Mouse (Mus musculus): ENCODE data around the gene Hes7. TPM values are rescaled to one million over a fixed set of nuclear protein-coding genes. Genes with fewer than 3 reads are reported as not detected.
"Not testable (repeated sequence)": the region's sequence is repeated elsewhere in the genome, so short reads cannot be mapped to it uniquely, and the experiment has no call there.

The Hes7 gene
- total RNA-seq, 2 experiments from 2014 or later = not detected

DNA sequence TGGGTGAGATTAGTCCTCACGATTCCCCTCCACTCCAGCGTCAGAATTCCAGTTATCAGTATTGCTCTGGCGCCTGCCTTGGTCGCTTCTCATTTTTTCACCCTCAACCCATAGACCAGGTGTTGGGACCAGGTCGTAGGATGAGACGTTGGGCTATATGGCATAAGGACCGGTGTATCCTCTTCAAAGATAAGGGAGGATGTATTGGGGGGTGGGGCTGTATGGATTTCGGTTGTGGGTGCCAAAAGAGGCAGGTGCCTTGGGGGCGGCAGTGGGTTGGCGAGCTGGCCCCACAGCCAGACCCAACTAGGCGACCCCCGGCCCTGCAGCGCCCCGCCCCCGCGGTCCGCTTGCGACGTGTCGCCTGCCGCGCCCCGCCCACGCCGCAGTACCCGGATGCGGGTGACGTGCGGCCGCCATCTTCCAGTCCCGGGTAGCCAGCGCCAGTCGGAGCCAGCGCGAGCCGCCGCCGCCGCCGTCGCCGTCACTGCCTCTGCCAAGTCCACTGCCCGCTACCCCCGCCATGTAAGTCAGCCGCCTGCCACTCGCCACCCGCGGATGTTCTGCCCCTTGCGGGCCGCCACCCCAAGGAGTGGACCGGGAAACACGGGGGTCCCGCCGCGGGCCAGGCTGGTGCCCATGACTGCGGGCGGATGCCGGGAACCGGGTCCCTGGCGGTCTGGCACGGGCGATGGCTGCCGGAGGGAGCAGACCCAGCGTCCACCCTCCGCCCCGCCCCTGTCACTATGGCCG is 31.9 kb upstream of the Hes7 start, which contains the start of gene Vamp2:
Gene Vamp2 (plus strand): TSS at position 388 of the 753 bp plus-strand sequence.
- DNase-seq = peak; percentile 94

DNA sequence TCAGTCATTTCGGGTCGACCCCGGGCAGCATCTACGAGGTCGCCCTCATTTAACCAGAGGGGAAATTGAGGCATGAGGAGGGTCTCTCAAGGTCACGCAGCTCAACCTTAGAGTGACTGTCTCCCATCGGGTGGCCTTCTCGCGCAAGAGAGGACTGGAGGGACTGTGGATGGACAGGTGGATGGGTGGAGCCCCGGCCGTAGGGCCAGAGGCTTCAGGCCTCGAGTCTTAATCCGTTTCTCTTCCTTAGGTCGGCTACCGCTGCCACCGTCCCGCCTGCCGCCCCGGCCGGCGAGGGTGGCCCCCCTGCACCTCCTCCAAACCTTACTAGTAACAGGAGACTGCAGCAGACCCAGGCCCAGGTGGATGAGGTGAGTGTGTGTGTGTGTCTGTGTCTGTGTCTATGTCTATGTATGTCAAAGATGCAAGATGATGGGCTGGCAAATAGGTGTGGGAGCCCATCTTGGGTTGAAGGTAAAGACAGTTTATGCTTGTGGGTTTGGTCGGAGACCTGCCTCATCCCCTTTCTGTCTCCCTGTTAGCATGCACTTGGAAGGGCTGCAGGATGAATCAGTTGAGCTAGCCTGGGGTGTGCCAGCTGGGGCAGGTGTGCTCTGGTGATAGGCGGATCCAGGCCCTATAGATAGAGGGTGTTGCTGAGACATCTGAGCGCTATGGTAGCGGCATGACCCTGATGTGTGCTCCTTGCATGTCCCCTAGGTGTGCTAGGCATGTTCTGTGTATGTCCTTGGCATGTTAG is 31.2 kb upstream of the Hes7 start:
- no peak for DNase-seq

DNA sequence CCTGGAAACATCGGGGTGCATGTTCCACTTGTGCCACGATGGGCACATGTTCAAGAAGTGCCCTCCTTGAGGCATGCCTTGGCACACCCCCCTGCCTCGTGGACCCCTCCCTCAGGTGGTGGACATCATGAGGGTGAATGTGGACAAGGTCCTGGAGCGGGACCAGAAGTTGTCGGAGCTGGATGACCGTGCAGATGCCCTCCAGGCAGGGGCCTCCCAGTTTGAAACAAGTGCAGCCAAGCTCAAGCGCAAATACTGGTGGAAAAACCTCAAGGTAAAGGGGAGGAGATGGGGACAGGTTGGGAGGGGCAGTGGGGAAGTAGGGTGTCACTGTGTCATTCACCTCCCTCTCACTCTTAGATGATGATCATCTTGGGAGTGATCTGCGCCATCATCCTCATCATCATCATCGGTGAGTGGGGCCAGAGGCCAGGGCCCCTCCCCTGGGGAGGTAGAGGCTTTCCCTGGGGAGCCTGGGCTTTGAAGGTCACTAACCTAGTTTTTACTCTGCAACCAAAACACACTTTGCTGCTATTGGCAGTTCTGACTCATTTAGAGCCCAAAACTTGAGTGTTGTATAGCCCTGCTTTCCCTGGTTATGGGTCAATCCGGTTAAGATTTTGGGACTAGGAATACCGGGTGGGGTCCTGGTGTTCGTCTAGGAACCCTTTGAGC is 30.5 kb upstream of the Hes7 start:
- no peak for DNase-seq

DNA sequence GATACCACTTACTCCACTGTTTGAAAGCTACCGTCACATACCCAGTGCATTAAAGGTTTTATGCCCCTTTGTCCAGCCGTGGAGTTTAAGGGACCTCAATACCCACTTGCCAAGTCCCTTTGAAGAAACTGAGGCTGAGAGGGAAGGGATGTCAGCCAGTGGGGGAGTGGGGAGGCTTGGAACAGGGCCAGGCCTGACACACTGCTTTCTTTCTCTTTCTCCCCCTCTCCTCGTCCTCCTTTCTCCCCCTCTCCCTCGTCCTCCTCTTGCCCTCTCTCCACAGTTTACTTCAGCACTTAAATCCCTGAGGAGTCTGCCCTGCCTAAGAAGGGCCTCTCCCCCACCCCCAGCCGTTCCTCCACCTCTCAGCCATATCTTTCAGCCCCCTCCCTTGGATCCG is 29.8 kb upstream of the Hes7 start:
- peak; percentile 17 for DNase-seq

DNA sequence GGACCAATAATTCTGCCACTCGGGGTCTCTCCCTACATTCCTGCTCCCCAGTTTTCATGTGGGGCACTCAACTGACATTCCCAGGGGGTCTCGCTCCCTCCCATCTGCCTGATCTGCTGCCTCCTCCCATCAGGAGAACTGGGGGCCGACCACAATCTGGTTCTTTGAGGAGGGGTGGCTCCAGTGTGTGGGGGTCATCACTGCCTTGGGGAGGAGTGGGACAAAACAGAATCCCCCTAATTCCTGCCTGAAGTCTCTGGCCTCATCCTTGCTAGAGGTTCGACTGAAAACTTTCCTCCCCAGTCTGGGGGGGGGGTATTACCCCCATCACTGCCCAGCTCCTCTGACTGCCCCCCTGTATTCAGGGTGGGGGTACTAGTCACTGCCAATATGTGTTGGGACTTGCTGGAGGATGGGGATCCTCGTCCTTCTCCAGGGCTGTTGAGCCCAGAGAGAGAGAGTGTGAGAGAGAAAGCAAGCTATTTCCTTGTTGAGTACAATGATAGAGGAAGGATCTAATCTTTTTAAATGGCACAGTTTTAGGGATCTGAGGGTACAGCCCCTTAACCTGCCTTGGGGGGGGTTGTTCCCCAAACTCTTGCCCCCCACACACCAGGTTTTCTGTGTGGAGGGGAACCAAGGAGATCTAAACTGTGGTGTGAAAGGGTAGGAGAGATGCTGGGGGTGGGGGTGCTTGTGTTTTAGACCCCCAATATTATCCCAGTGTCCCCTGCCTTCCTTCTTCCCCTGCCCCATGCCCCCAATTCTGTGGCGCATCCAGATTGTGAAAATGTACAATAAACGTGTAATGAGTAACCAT is 28.4 kb upstream of the Hes7 start:
- no peak for DNase-seq

DNA sequence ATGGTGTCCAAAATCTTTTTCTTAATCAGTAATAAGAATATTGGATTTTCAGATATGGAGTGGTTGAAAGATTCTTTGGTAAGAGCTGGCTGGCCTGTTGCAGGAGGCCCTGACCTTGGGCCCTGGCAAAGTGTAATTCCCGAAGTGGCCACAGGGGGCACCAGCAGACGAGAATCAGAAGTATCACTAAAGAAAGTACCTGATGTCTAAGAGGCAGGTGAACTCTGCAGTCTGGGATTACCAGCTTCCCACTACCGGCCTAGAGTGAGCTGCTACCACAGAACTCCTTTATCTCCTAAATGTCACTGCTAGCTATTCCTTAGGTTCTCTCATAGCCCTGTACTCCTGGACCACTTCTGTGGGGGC is 27.8 kb upstream of the Hes7 start:
- peak; percentile 91 for DNase-seq

DNA sequence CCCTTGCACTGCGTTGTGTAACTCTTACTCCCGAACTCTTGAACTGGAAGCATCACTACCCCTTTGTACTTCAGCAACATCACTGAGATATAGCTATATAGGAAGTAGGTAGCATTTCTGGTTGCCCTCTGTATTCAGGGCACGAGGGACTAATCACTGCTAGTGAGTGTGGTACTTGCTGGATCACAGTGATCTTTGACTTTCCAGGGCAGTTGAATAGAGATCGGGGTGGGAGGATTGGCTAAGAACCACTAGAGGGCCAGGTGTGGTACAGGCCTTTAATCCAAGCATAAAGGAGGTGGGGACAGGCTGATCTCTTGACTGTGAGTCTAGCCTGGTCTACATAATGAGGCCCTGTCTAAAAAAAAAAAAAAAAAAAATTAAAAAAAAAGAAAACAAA is 27.3 kb upstream of the Hes7 start:
- no peak for DNase-seq

DNA sequence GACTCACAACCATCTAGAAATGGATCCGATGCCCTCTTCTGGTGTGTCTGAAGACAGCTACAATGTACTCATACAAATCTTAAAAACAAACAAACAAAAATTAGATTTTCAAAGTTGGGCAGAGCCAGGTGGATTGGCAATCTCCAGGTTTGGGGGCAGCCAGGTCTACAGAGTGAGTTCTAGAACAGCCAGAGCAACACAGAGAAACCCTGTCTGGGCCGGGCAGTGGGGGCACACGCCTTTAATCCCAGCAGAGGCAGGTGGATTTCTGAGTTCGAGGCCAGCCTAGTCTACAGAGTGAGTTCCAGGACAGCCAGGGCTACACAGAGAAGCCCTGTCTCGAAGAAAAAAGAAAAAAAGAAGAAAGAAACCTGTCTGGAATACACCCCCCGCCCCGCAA is 26.3 kb upstream of the Hes7 start:
- not testable (repeated sequence) for DNase-seq

DNA sequence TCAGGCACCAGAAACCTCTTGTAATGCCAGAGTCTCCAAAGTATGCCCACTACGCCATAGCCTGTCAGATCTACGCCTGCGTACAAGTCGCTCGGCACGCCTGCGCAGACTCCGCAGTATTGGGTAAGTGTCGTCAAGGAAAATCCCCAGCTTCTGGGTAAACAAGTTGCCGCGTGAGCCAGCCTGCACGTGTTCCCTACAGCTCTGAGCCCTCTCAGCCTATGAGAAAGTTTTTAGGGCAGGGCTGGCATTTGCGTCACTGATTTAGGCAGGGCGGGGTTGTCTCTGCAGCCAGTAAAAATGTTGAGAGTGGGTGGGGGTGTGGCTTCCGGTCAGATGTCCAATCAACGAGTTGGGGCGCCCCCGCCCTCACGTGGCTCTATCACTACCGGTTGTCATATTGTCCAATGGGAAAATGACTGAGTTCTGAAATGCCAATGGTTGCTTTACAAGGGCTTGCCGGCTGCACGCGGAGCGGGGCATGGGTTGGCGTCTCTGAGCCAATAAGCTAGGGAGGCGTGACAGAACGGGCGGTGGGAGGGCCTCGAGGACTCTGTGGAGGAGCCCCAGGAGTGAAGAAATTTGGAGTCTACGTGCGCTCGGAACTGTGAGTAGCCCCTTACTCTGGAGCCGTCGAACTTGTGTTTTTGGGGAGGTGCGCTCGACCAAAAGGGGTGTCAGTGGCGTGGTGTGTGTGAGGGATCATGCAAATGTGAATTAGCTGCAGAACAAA is 25.3 kb upstream of the Hes7 start, which contains the start of gene Per1:
Gene Per1 (plus strand): TSS at position 521 of the 733 bp plus-strand sequence.
- peak; percentile 93 for DNase-seq

DNA sequence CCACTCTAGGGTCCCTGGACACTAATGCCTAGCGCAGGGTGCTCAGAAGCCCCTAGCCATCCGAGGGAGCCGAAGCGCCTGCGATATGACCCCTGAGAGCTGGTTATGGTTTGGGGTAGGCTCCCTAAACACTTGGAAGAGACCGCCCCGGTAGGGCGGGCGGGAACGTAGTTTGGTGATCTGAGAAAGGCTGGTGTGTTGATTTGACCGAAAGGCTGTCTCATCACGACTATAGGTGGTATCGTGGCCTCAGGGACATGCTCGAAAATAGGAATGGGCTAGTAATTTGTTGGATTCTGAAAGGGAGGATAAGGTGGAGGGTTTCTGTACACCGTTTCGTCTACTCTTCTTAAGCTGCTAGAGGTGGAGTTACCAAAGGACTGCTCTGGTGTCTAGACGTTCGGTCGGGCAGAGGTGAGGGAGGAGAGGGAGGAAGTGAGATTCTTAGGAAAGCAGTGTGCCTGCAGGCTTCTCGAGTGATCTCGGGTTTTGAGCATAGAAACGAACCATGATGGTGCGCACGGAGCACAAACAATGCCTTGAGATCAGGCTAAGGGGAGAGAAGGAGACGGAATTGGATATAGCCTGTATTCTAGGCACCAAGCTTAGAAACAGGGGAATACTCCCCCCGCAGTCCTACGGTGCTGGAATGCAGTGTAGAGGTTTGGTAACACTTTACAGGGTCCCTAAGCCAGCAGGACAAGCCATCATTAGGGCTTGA is 24.5 kb upstream of the Hes7 start:
- no peak for DNase-seq

DNA sequence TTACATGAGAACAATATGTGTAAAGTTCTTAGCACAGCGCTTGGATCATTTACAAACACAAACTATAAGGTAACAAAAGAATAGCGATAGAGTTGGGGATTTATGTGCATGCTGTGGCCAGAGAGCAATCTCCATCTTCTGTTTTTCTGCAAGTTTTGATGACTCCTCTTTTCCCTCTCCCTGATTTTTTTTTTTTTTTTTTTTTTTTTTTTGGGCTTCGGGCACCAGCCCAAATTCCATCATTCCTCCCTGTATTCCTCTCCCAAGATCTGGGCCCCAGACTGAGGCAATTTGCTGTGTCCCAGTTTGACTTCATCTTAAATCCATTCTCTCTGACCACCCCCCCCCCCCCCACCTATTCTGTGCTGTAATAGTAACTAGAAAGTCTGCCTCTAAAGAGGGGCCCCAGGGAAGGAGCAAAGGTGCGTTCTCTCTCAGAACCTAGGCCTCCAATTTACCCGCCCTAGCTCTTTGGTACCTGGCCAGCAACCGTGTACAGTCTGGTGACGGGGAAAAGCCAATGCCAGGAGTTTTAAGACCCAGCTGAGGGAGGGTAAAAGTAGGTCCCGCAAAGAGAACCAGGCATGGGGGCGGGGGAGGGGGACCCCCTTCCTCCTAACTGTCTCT is 23.7 kb upstream of the Hes7 start:
- DNase-seq = no peak

DNA sequence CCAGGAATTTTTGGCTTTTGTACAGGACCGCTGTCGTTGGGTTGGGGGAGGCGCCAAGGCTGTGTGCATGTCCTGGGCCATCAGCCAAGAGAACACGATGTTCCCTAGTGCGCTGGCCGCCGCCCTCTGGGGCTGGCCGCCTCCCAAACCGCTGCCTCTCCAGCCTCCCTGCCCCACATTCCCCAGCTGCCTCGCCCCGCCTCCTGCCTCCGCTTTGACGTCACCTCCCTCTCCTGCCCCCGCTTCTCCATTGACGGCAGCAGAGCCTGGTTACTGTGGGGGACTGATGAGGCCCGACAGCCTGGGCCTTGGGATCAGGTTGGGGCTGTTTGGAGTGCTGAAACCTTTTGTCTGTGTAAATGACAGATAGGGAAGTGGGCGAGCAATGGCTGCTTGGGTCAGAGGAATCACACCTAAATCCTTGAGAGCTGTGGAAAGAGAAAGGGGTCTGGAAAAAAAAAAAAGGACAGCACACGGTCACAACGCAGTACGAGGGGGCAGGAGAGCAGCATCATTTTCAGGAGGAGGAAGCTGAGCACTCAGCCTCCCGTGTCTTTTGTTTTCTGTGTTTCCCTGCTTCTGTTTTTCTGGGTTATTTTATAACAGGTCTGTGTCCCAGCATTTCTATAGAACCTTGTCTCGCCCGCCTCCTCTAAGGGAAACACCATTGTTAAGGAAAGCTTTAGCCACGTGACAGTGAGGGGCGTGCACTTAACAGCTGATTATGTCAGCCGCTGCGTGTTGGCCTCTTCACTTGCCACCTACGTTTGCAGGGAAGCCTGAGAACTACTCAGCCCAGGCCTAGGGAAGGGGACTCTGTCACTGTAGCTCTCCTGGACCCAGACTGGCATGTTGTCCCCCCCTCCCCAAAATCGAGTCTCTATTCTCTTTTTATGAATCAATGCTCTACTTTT is 23.0 kb upstream of the Hes7 start:
- DNase-seq = peak; percentile 100

DNA sequence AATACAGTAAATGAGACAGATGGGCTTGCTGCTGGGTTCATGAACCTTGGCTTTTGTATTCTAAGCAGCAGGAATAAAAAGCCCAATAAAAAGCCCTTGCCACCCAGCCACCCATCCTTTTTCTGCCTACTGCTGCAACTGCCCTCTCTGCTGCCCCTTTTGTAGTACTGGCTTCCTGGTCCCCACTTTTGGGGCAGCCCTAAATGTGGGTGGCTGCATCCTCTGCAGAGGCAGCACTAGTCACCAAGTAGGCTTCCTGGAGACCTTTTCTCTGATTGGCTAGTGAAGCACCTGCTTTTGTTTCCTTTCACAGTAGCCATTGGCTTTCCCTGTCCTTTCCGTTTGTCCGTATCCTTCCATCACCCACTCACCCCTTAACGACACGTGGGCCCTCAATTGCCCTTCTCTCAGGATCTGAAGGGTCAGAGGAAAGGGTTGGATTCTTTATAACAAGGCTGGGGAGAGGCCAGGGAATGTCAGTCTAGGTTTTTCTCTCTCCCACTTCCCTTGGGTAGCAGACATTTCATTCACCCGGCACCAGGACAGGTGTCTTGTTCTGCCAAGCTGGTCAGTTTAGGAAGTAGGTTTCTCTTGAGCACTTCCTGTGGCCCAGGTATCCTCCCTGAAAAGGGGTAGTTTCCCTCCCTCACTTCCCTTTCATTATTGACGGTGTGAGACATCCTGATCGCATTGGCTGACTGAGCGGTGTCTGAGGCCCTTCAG is 22.0 kb upstream of the Hes7 start:
- peak; percentile 20 for DNase-seq

DNA sequence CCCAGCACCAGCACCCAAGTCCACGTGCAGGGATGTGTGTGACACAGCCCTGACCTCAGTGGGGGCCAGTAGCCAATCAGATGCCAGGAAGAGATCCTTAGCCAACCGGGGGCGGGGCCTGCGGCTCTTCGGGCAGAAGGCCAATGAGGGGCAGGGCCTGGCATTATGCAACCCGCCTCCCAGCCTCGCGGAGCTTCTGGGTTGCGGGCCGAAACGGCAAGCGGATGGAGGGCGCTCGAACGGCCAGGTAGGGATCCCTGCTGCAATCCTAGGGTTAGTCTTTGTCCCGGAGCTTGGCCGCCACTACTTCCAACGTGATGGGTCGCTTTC is 21.5 kb upstream of the Hes7 start:
- DNase-seq = peak; percentile 94

DNA sequence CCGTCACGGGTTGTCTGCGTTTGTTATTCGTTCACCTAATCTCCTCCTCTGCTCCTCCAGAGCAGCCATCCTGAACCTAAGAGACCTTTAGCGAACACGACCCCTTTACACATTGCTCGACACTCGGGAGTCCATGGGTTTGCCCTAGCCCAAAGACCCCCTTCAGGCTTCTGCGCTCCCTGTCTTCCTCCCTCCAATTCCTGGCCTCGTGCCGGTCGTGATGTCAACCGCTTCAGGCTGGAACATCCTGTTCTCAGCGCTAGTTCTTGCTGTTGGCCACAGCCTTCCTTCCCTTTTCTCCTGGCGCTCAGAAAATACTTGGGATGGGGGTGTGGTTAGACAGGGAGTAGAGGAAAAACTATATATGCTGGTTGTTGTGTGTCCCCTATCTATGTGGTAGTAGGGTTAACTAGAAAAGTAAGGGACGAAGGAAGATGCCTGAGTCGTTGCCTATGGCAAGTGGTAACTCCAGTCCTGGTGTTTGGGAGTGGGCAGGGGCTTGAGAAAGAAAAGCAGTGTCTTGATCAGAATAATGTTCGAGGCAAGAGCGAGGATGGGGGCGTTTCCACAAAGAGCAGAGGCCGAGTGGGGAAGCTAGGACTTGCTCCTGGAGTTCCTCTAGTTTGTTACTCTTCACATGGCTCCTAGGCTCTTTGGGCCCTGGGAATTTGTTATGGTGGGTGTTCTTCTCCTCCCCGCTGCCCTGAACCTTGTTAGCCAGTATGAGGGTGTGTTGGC is 20.9 kb upstream of the Hes7 start:
- peak; percentile 89 for DNase-seq

DNA sequence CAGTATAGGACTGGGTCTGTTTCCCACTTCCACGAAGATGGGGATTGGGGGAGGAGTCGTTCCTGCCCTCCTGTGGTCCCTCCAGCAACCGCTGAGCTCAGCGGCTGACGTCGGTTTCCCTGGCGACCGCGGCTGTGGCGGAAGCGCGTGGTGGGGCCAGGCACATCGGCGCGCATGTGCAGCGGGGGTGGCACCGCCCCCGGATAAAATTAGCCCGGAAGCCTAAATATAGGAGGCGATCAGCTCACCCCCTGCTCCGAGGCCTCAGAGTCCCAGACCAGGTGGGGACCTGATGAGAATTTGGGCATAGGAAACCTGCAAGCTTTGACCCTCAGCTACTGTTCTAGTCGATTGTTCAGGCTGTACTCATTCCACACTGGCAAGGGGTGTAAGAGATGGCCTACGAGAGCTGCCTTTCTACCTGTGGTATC is 20.3 kb upstream of the Hes7 start:
- DNase-seq = peak; percentile 92

DNA sequence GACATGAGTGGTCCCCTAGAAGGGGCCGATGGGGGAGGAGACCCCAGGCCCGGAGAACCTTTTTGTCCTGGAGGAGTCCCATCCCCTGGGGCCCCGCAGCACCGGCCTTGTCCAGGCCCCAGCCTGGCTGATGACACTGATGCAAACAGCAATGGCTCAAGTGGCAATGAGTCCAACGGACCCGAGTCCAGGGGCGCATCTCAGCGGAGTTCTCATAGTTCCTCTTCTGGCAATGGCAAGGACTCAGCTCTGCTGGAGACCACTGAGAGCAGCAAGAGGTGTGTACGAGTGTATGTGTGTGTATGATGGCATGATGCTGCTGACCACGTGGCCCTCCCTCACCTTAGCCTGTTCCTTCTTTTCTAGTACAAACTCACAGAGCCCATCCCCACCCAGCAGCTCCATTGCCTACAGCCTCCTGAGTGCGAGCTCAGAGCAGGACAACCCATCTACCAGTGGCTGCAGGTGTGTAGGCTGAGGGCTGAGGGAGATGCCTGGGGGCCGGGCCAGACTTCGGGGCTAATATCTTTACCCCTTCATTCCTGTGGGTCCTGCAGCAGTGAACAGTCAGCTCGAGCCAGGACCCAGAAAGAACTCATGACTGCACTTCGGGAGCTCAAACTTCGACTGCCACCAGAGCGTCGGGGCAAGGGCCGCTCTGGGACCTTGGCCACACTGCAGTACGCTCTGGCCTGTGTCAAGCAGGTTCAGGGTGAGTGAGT is 19.4 kb upstream of the Hes7 start:
- DNase-seq = peak; percentile 21
